In genomic region chr10:88420141-88420541, GRCm38 (mm10) we compare ENCODE assay signal across 27 mouse cellular contexts. TPM values are rescaled to one million over a fixed set of nuclear protein-coding genes. Genes with fewer than 3 reads are reported as not detected.
DNase-seq lines count a peak whose midpoint lies in the region; ATAC-seq and TF ChIP-seq lines count a peak whose summit lies in the region.
"Had no signal": no experiment of that assay in that cellular context is flagged by ENCODE, and none has a peak within 500 bp of the region (broad histone marks: within the 10 kb centered on the region; RNA-seq: fewer than 3 reads in every experiment).

No protein-coding gene starts in this region.

- ATAC-seq in liver, postnatal 0 days = no peak
- ATAC-seq in lung, postnatal 0 days = no peak
- ATAC-seq in kidney, embryonic 16.5 days (ENCODE audit: low FRiP score, low TSS enrichment) = no peak
- ATAC-seq: forebrain, embryonic 13.5 days; hindbrain, embryonic 16.5 days; intestine, embryonic 16.5 days; midbrain, embryonic 16.5 days had no signal

- no peaks in the 10 kb centered on the region for H3K9me3 ChIP-seq in liver, postnatal 0 days (ENCODE audit: low read length)
- no peaks in the 10 kb centered on the region for H3K9me3 ChIP-seq in lung, postnatal 0 days (ENCODE audit: low read length)
- no peaks in the 10 kb centered on the region for H3K9me3 ChIP-seq in kidney, embryonic 16.5 days (ENCODE audit: low read length)
- H3K9me3 ChIP-seq: forebrain, embryonic 13.5 days; G1E; heart, embryonic 10.5 days; limb, embryonic 13.5 days; liver, embryonic 13.5 days; megakaryocyte, embryonic 14.5 days; neural tube, embryonic 15.5 days had no signal

- no peak overlapping the region for H3K4me2 ChIP-seq in liver, postnatal 0 days (ENCODE audit: low read depth, low read length)
- no peak overlapping the region for H3K4me2 ChIP-seq in lung, postnatal 0 days (replicated peaks; ENCODE audit: low read depth, low read length)
- no peak overlapping the region for H3K4me2 ChIP-seq in kidney, embryonic 16.5 days (replicated peaks; ENCODE audit: low read depth, low read length)
- H3K4me2 ChIP-seq: forebrain, embryonic 13.5 days; limb, embryonic 13.5 days; liver, embryonic 13.5 days; neural tube, embryonic 15.5 days had no signal

- no peak for TF ChIP-seq EP300 in liver, postnatal 0 days (IDR thresholded peaks at IDR 0.05; ENCODE audit: low read depth)
- TF ChIP-seq EP300 in lung, postnatal 0 days (IDR thresholded peaks at IDR 0.05) = no peak

- no peak overlapping the region for H3K9ac ChIP-seq in liver, postnatal 0 days (replicated peaks)
- no peak overlapping the region for H3K9ac ChIP-seq in lung, postnatal 0 days (replicated peaks; ENCODE audit: low read depth)
- no peak overlapping the region for H3K9ac ChIP-seq in kidney, embryonic 16.5 days (replicated peaks; ENCODE audit: low read length)
- H3K9ac ChIP-seq: forebrain, embryonic 13.5 days; limb, embryonic 13.5 days; liver, embryonic 13.5 days; neural tube, embryonic 15.5 days had no signal

- 34% methylated on average over 11 of the region's 11 CpGs for WGBS in bone marrow, adult 2 months
- 73% methylated on average over 11 of the region's 11 CpGs for WGBS in liver, postnatal 0 days (ENCODE audit: insufficient replicate concordance)
- WGBS in lung, postnatal 0 days = 76% methylated on average over 11 of the region's 11 CpGs
- WGBS in kidney, embryonic 16.5 days = 75% methylated on average over 11 of the region's 11 CpGs

- peaks cover 6% of the 10 kb centered on the region; the same call in 1 of the 2 replicates for H3K36me3 ChIP-seq in liver, postnatal 0 days (replicated peaks; ENCODE audit: insufficient read depth, low read length)
- H3K36me3 ChIP-seq in lung, postnatal 0 days (ENCODE audit: insufficient read depth, low read length) = no peaks in the 10 kb centered on the region
- peaks cover 15% of the 10 kb centered on the region for H3K36me3 ChIP-seq in kidney, embryonic 16.5 days (ENCODE audit: insufficient read depth, low read length)

- H3K27ac ChIP-seq in layer of hippocampus, adult 2 months = 0 out of 2 replicates have a peak overlapping the region, but pooled peaks have one; percentile 10
- peak overlapping the region; percentile 77 for H3K27ac ChIP-seq in bone marrow, adult 2 months (ENCODE audit: control insufficient read depth, insufficient read depth, low read depth, low read length, poor library complexity)
- H3K27ac ChIP-seq in liver, postnatal 0 days (ENCODE audit: low read depth) = no peak overlapping the region; the same call in 1 of the 2 replicates
- H3K27ac ChIP-seq in lung, postnatal 0 days (ENCODE audit: low read length) = no peak overlapping the region
- no peak overlapping the region for H3K27ac ChIP-seq in kidney, embryonic 16.5 days (ENCODE audit: low read length)
- H3K27ac ChIP-seq: forebrain, embryonic 13.5 days; heart, embryonic 10.5 days; kidney, postnatal 0 days; limb, embryonic 13.5 days; liver, embryonic 13.5 days; neural tube, embryonic 15.5 days had no signal

- no peak overlapping the region for H3K4me3 ChIP-seq in layer of hippocampus, adult 2 months
- H3K4me3 ChIP-seq in bone marrow, adult 2 months (replicated peaks; ENCODE audit: control insufficient read depth, low read depth, low read length) = no peak overlapping the region
- no peak overlapping the region for H3K4me3 ChIP-seq in liver, postnatal 0 days (ENCODE audit: low read depth, low read length)
- no peak overlapping the region for H3K4me3 ChIP-seq in lung, postnatal 0 days (ENCODE audit: low read depth, low read length)
- no peak overlapping the region for H3K4me3 ChIP-seq in kidney, embryonic 16.5 days (ENCODE audit: low read length)
- H3K4me3 ChIP-seq: forebrain, embryonic 13.5 days; heart, embryonic 10.5 days; limb, embryonic 13.5 days; liver, embryonic 13.5 days; megakaryocyte, embryonic 14.5 days; neural tube, embryonic 15.5 days had no signal

- no peaks in the 10 kb centered on the region for H3K27me3 ChIP-seq in liver, postnatal 0 days (ENCODE audit: insufficient read depth, low read length)
- no peaks in the 10 kb centered on the region for H3K27me3 ChIP-seq in lung, postnatal 0 days (replicated peaks; ENCODE audit: insufficient read depth, low read length)
- no peaks in the 10 kb centered on the region for H3K27me3 ChIP-seq in kidney, embryonic 16.5 days (ENCODE audit: insufficient read depth, low read length)
- H3K27me3 ChIP-seq: forebrain, embryonic 13.5 days; limb, embryonic 13.5 days; liver, embryonic 13.5 days; megakaryocyte, embryonic 14.5 days; neural tube, embryonic 15.5 days had no signal

- no peak for TF ChIP-seq CTCF in layer of hippocampus, adult 2 months (conservative IDR thresholded peaks at IDR 0.05)
- no peak for TF ChIP-seq CTCF in bone marrow, adult 2 months (IDR thresholded peaks at IDR 0.05; ENCODE audit: control insufficient read depth, insufficient read depth, low read length)
- TF ChIP-seq CTCF in liver, postnatal 0 days (IDR thresholded peaks at IDR 0.05; ENCODE audit: low read depth) = no peak
- TF ChIP-seq CTCF in lung, postnatal 0 days (IDR thresholded peaks at IDR 0.05) = no peak

- no peak for DNase-seq in layer of hippocampus, adult 2 months (ENCODE audit: low spot score in 2 of 2)
- no peak for DNase-seq in layer of hippocampus, adult 9-11 months
- DNase-seq in fibroblast of lung, adult 2 months (ENCODE audit: low read depth) = peak; percentile 65
- no peak for DNase-seq in liver, postnatal 0 days
- DNase-seq in lung, postnatal 0 days (ENCODE audit: low spot score) = no peak
- DNase-seq: cerebellum, adult 11-12 months; cerebellum, postnatal 36 days; layer of hippocampus, postnatal 36 days; liver, embryonic 13.5 days; right cerebral cortex, postnatal 14 days; thymus, adult 2 months had no signal

- peaks cover 7% of the 10 kb centered on the region for H3K4me1 ChIP-seq in bone marrow, adult 2 months (ENCODE audit: control insufficient read depth, insufficient read depth, low read length)
- 0 out of 2 replicates have a peak, but pooled peaks cover 3% of the 10 kb centered on the region for H3K4me1 ChIP-seq in liver, postnatal 0 days (ENCODE audit: insufficient read depth)
- H3K4me1 ChIP-seq in lung, postnatal 0 days (ENCODE audit: insufficient read depth, low read depth, low read length) = no peaks in the 10 kb centered on the region
- H3K4me1 ChIP-seq in kidney, embryonic 16.5 days (ENCODE audit: insufficient read depth, low read length) = no peaks in the 10 kb centered on the region
- H3K4me1 ChIP-seq: forebrain, embryonic 13.5 days; limb, embryonic 13.5 days; liver, embryonic 13.5 days; neural tube, embryonic 15.5 days had no signal

- no peak for TF ChIP-seq POLR2A in bone marrow, adult 2 months (IDR thresholded peaks at IDR 0.05; ENCODE audit: borderline replicate concordance, control insufficient read depth, low read depth, low read length)

RNA-seq across cellular contexts. Expression of gene Sycp3, which starts 39.2 kb away (rescaled TPM):
- 1 to 10 TPM in 1 of 2 experiments, under 1 TPM in 1; 0.44 to 1.4 TPM for total RNA-seq in layer of hippocampus, adult 2 months (2021)
- polyA plus RNA-seq in bone marrow, adult 2 months (2011; ENCODE audit: insufficient read depth, insufficient read length, low replicate concordance, missing spikeins) = not detected in 2 replicates
- 0.13 TPM in 1 of 2 replicates, not detected in the other for polyA plus RNA-seq in liver, postnatal 0 days (2015; fragmentation: Nextera tagmentation; extraction: Ambion mirVana)
- not detected in 2 replicates for polyA plus RNA-seq in lung, postnatal 0 days (2015; fragmentation: Nextera tagmentation; extraction: Ambion mirVana)
- 0.46 TPM in 1 of 2 replicates, not detected in the other for polyA plus RNA-seq in kidney, embryonic 16.5 days (2015; fragmentation: Nextera tagmentation; extraction: Ambion mirVana)
- total RNA-seq: gastrocnemius, adult 8-10 months had no signal
- polyA plus RNA-seq: CD4-positive, CD25-positive, alpha-beta regulatory T cell, adult 4 months; forebrain, embryonic 13.5 days; G1E; limb, embryonic 13.5 days; lung, embryonic 16.5 days; neural tube, embryonic 15.5 days; stomach, embryonic 16.5 days; thymus, adult 2 months had no signal

RNA-seq across cellular contexts. Expression of gene Gnptab, which starts 41.2 kb away (rescaled TPM):
- total RNA-seq in layer of hippocampus, adult 2 months (2021) = 10 to 100 TPM; 72.6 to 74.4 TPM
- 6.1 and 12.9 TPM in 2 replicates for polyA plus RNA-seq in bone marrow, adult 2 months (2011; ENCODE audit: insufficient read depth, insufficient read length, low replicate concordance, missing spikeins)
- 1.5 and 1.8 TPM in 2 replicates for polyA plus RNA-seq in liver, postnatal 0 days (2015; fragmentation: Nextera tagmentation; extraction: Ambion mirVana)
- polyA plus RNA-seq in lung, postnatal 0 days (2015; fragmentation: Nextera tagmentation; extraction: Ambion mirVana) = 9.9 and 10.2 TPM in 2 replicates
- polyA plus RNA-seq in kidney, embryonic 16.5 days (2015; fragmentation: Nextera tagmentation; extraction: Ambion mirVana) = 12.8 and 13.5 TPM in 2 replicates

RNA-seq across cellular contexts. Expression of gene Dram1, which starts 41.3 kb away (rescaled TPM):
- total RNA-seq in layer of hippocampus, adult 2 months (2021) = 1 to 10 TPM in 1 of 2 experiments, under 1 TPM in 1; 0.88 to 1.5 TPM
- 4.0 and 8.4 TPM in 2 replicates for polyA plus RNA-seq in bone marrow, adult 2 months (2011; ENCODE audit: insufficient read depth, insufficient read length, low replicate concordance, missing spikeins)
- polyA plus RNA-seq in liver, postnatal 0 days (2015; fragmentation: Nextera tagmentation; extraction: Ambion mirVana) = 2.9 and 3.1 TPM in 2 replicates
- polyA plus RNA-seq in lung, postnatal 0 days (2015; fragmentation: Nextera tagmentation; extraction: Ambion mirVana) = 232 and 257 TPM in 2 replicates
- polyA plus RNA-seq in kidney, embryonic 16.5 days (2015; fragmentation: Nextera tagmentation; extraction: Ambion mirVana) = 1.9 and 5.3 TPM in 2 replicates
- polyA plus RNA-seq: G1E had no signal

Comparison
In these comparisons a context has a peak if more than half of its experiments do, and no peak if none do; other contexts are left out.
1. H3K27ac ChIP-seq: peak in layer of hippocampus, adult 2 months (single experiment) and bone marrow, adult 2 months (single experiment); none in liver, postnatal 0 days (single experiment), lung, postnatal 0 days (single experiment) and kidney, embryonic 16.5 days (single experiment).
2. RNA of gene Dram1, which starts 41.3 kb away (polyA plus RNA-seq): 232 to 257 TPM in lung, postnatal 0 days; 4.0 to 8.4 TPM in bone marrow, adult 2 months, 1.9 to 5.3 TPM in kidney, embryonic 16.5 days and 2.9 to 3.1 TPM in liver, postnatal 0 days; every median in the first group is over 10 times any median in the second.